Mouse (Mus musculus): ENCODE measurements around the gene Xpnpep3. TPM values are rescaled to one million over a fixed set of nuclear protein-coding genes. Genes with fewer than 3 reads are reported as not detected.
"Not testable (repeated sequence)": the region's sequence is repeated elsewhere in the genome, so short reads cannot be mapped to it uniquely, and the experiment has no call there.

Xpnpep3 gene
- polyA plus RNA-seq, 1 experiment from 2014 or later: 3.7 TPM

- H3K36me3 ChIP-seq (ENCODE audit: control insufficient read depth, insufficient read depth, low read length): no peaks in the 10 kb centered on the region
- TF ChIP-seq CTCF (IDR thresholded peaks at IDR 0.05; ENCODE audit: low read depth) (no peak), EP300 (optimal IDR thresholded peaks at IDR 0.05) (no peak)
- WGBS: under 1% methylated on average over 21 of the region's 21 CpGs
- ATAC-seq (ENCODE audit: low FRiP score, low TSS enrichment) (no peak), DNase-seq (ENCODE audit: low spot score) (no peak)
- H3K4me2 ChIP-seq (replicated peaks; ENCODE audit: low read depth): peak overlapping the region; percentile 67
- H3K27me3 ChIP-seq (ENCODE audit: control insufficient read depth, insufficient read depth, low read length): no peaks in the 10 kb centered on the region
- H3K4me1 ChIP-seq (replicated peaks; ENCODE audit: control insufficient read depth, insufficient read depth): no peaks in the 10 kb centered on the region; the same call in 1 of the 2 replicates
- peak overlapping the region; percentile 94 for H3K27ac ChIP-seq (replicated peaks)
- H3K4me3 ChIP-seq (ENCODE audit: low read depth, low read length): peak overlapping the region; percentile 99
- peak overlapping the region; percentile 97 for H3K9ac ChIP-seq (ENCODE audit: low read length)
- no peaks in the 10 kb centered on the region for H3K9me3 ChIP-seq (ENCODE audit: control insufficient read depth, low read length)
Measured at GRCm38 (mm10) chr15:81399297-81399637, 671 bp upstream of the Xpnpep3 start.

GRCm38 (mm10) chr15:81405008-81405407 lies 5.1 kb downstream of the Xpnpep3 start:
- WGBS: 78% methylated on average over 3 of the region's 3 CpGs
- no peak overlapping the region for H3K9ac ChIP-seq (ENCODE audit: low read length)
- DNase-seq (ENCODE audit: low spot score) (no peak), ATAC-seq (ENCODE audit: low FRiP score, low TSS enrichment) (no peak)
- H3K9me3 ChIP-seq (ENCODE audit: control insufficient read depth, low read length): no peaks in the 10 kb centered on the region
- no peaks in the 10 kb centered on the region for H3K36me3 ChIP-seq (ENCODE audit: control insufficient read depth, insufficient read depth, low read length)
- H3K4me2 ChIP-seq (replicated peaks; ENCODE audit: low read depth): no peak overlapping the region
- H3K27ac ChIP-seq (replicated peaks): no peak overlapping the region
- TF ChIP-seq CTCF (IDR thresholded peaks at IDR 0.05; ENCODE audit: low read depth) (no peak), EP300 (optimal IDR thresholded peaks at IDR 0.05) (no peak)
- H3K4me3 ChIP-seq (ENCODE audit: low read depth, low read length): no peak overlapping the region
- H3K27me3 ChIP-seq (ENCODE audit: control insufficient read depth, insufficient read depth, low read length): no peaks in the 10 kb centered on the region
- no peaks in the 10 kb centered on the region for H3K4me1 ChIP-seq (replicated peaks; ENCODE audit: control insufficient read depth, insufficient read depth)

- Histone ChIP-seq H3K4me1 (replicated peaks; ENCODE audit: control insufficient read depth, insufficient read depth) (no peaks in the 10 kb centered on the region), H3K9ac (ENCODE audit: low read length) (no peak within 1 kb of the TSS), H3K27ac (replicated peaks) (no peak within 1 kb of the TSS), H3K27me3 (ENCODE audit: control insufficient read depth, insufficient read depth, low read length) (no peaks in the 10 kb centered on the region), H3K9me3 (ENCODE audit: control insufficient read depth, low read length) (no peaks in the 10 kb centered on the region), H3K4me3 (ENCODE audit: low read depth, low read length) (no peak within 1 kb of the TSS), H3K36me3 (ENCODE audit: control insufficient read depth, insufficient read depth, low read length) (no peaks in the 10 kb centered on the region), H3K4me2 (replicated peaks; ENCODE audit: low read depth) (no peak within 1 kb of the TSS)
- TF ChIP-seq EP300 (optimal IDR thresholded peaks at IDR 0.05) (no peak), CTCF (IDR thresholded peaks at IDR 0.05; ENCODE audit: low read depth) (no peak)
- no peak for DNase-seq (ENCODE audit: low spot score)
- ATAC-seq (ENCODE audit: low FRiP score, low TSS enrichment): no peak
- 92% methylated on average over 1 of the region's 1 CpGs for WGBS
Measured at GRCm38 (mm10) chr15:81408199-81408598, 8.3 kb downstream of the Xpnpep3 start, which contains the start of gene Dnajb7. TSS of gene Dnajb7 (minus strand) at chr15:81408299.

- H3K9ac ChIP-seq (ENCODE audit: low read length): 0 out of 2 replicates have a peak overlapping the region, but pooled peaks have one; percentile 3
- peak; percentile 34; the same call in 1 of the 2 replicates for TF ChIP-seq CTCF (IDR thresholded peaks at IDR 0.05; ENCODE audit: low read depth)
- ATAC-seq (ENCODE audit: low FRiP score, low TSS enrichment) (peak; percentile 94), DNase-seq (ENCODE audit: low spot score) (peak; percentile 87)
- H3K27me3 ChIP-seq (ENCODE audit: control insufficient read depth, insufficient read depth, low read length); H3K36me3 ChIP-seq (ENCODE audit: control insufficient read depth, insufficient read depth, low read length); H3K9me3 ChIP-seq (ENCODE audit: control insufficient read depth, low read length); H3K4me1 ChIP-seq (replicated peaks; ENCODE audit: control insufficient read depth, insufficient read depth): not testable (repeated sequence)
- H3K4me2 ChIP-seq (replicated peaks; ENCODE audit: low read depth): peak overlapping the region; percentile 30
- H3K4me3 ChIP-seq (ENCODE audit: low read depth, low read length): peak overlapping the region; percentile 22
- 2% methylated on average over 22 of the region's 22 CpGs for WGBS
- 0 out of 2 replicates have a peak overlapping the region, but pooled peaks have one; percentile 35 for H3K27ac ChIP-seq (replicated peaks)
Measured at GRCm38 (mm10) chr15:81416763-81417310, 16.9 kb downstream of the Xpnpep3 start.

GRCm38 (mm10) chr15:81418065-81418464 lies 18.1 kb downstream of the Xpnpep3 start:
- no peak overlapping the region for H3K9ac ChIP-seq (ENCODE audit: low read length)
- 69% methylated on average over 4 of the region's 4 CpGs for whole genome bisulfite sequencing
- H3K4me2 ChIP-seq (replicated peaks; ENCODE audit: low read depth): no peak overlapping the region
- no peak overlapping the region for H3K4me3 ChIP-seq (ENCODE audit: low read depth, low read length)
- H3K27me3 ChIP-seq (ENCODE audit: control insufficient read depth, insufficient read depth, low read length): no peaks in the 10 kb centered on the region
- TF ChIP-seq EP300 (optimal IDR thresholded peaks at IDR 0.05) (no peak), CTCF (IDR thresholded peaks at IDR 0.05; ENCODE audit: low read depth) (no peak)
- H3K9me3 ChIP-seq (ENCODE audit: control insufficient read depth, low read length): no peaks in the 10 kb centered on the region
- ATAC-seq (ENCODE audit: low FRiP score, low TSS enrichment) (no peak), DNase-seq (ENCODE audit: low spot score) (no peak)
- H3K27ac ChIP-seq (replicated peaks): no peak overlapping the region
- H3K36me3 ChIP-seq (ENCODE audit: control insufficient read depth, insufficient read depth, low read length): no peaks in the 10 kb centered on the region
- no peaks in the 10 kb centered on the region for H3K4me1 ChIP-seq (replicated peaks; ENCODE audit: control insufficient read depth, insufficient read depth)

- ATAC-seq (ENCODE audit: low FRiP score, low TSS enrichment) (peak; percentile 58), DNase-seq (ENCODE audit: low spot score) (peak; percentile 44)
- peak overlapping the region; percentile 0; the same call in 1 of the 2 replicates for H3K4me3 ChIP-seq (ENCODE audit: low read depth, low read length)
- peak overlapping the region; percentile 91 for H3K27ac ChIP-seq (replicated peaks)
- H3K27me3 ChIP-seq (ENCODE audit: control insufficient read depth, insufficient read depth, low read length): no peaks in the 10 kb centered on the region
- H3K9me3 ChIP-seq (ENCODE audit: control insufficient read depth, low read length): no peaks in the 10 kb centered on the region
- no peak overlapping the region for H3K9ac ChIP-seq (ENCODE audit: low read length)
- WGBS: 12% methylated on average over 1 of the region's 1 CpGs
- H3K4me1 ChIP-seq (replicated peaks; ENCODE audit: control insufficient read depth, insufficient read depth): no peaks in the 10 kb centered on the region
- TF ChIP-seq CTCF (IDR thresholded peaks at IDR 0.05; ENCODE audit: low read depth) (no peak), EP300 (optimal IDR thresholded peaks at IDR 0.05) (no peak)
- no peaks in the 10 kb centered on the region for H3K36me3 ChIP-seq (ENCODE audit: control insufficient read depth, insufficient read depth, low read length)
- H3K4me2 ChIP-seq (replicated peaks; ENCODE audit: low read depth): peak overlapping the region; percentile 36
Measured at GRCm38 (mm10) chr15:81421454-81421853, 21.5 kb downstream of the Xpnpep3 start.
